Mouse (Mus musculus) lung, postnatal 4 days (tissue): ENCODE data around the gene Avpr1b.
A peak's percentile ranks its signal among the peaks of the same experiment; 100 is the strongest.
"Not testable (repeated sequence)": the region's sequence is repeated elsewhere in the genome, so short reads cannot be mapped to it uniquely, and the experiment has no call there.

Experiments used
- DNase-seq, 2 experiments: peaks; one replicate each; pipeline ENCODE4 v3.0.0; 2021

Avpr1b gene

GRCm38 (mm10) chr1:131623644-131624043 is 24.6 kb downstream of the Avpr1b start:
- DNase-seq, result no peak

GRCm38 (mm10) chr1:131624175-131624835 is 25.3 kb downstream of the Avpr1b start:
- DNase-seq, result no peak

- DNase-seq, result no peak
Measured at GRCm38 (mm10) chr1:131626200-131626599, 27.2 kb downstream of the Avpr1b start.

GRCm38 (mm10) chr1:131632216-131632615 is 33.2 kb downstream of the Avpr1b start:
- not testable (repeated sequence) for DNase-seq

GRCm38 (mm10) chr1:131634495-131634894 is 35.5 kb downstream of the Avpr1b start:
- DNase-seq, result no peak

GRCm38 (mm10) chr1:131637791-131638540 is 38.9 kb downstream of the Avpr1b start, which contains the start of gene Ctse:
Ctse (plus strand) TSS chr1:131638306.
- DNase-seq, result peak; percentile 26 to 39

GRCm38 (mm10) chr1:131638541-131639421 is 39.7 kb downstream of the Avpr1b start:
- no peak for DNase-seq

GRCm38 (mm10) chr1:131640062-131640461 is 41.0 kb downstream of the Avpr1b start:
- DNase-seq, result no peak

GRCm38 (mm10) chr1:131641565-131641964 is 42.5 kb downstream of the Avpr1b start:
- DNase-seq, result no peak

GRCm38 (mm10) chr1:131642251-131642650 is 43.2 kb downstream of the Avpr1b start:
- DNase-seq, result no peak

GRCm38 (mm10) chr1:131652670-131653443 is 53.8 kb downstream of the Avpr1b start:
- DNase-seq, result no peak

- no peak for DNase-seq
Measured at GRCm38 (mm10) chr1:131655601-131656000, 56.6 kb downstream of the Avpr1b start.

- peak; percentile 91 for DNase-seq
Measured at GRCm38 (mm10) chr1:131657945-131658354, 58.9 kb downstream of the Avpr1b start.

- DNase-seq, result no peak
Measured at GRCm38 (mm10) chr1:131659512-131660085, 60.6 kb downstream of the Avpr1b start.

GRCm38 (mm10) chr1:131660266-131660665 is 61.2 kb downstream of the Avpr1b start:
- DNase-seq, result no peak

- DNase-seq, result no peak
Measured at GRCm38 (mm10) chr1:131660716-131661472, 61.9 kb downstream of the Avpr1b start.
